Mouse (Mus musculus) C2C12 (cell line): Measurements from ENCODE around the gene Kctd10.

Experiments used
- CEBPB ChIP-seq: IDR thresholded peaks from one replicate; pipeline ENCODE4 v1.6.1; 2011; ENCODE audit warnings: low read depth, mild to moderate bottlenecking, control low read depth, moderate library complexity
- CTCF ChIP-seq: IDR thresholded peaks from one replicate; pipeline ENCODE4 v1.5.1; 2011; ENCODE audit not compliant: control insufficient read depth, insufficient read depth, insufficient read length
- MYOD1 ChIP-seq: IDR thresholded peaks from one replicate; pipeline ENCODE4 v1.6.1; 2011; ENCODE audit warnings: low read depth; ENCODE audit not compliant: control insufficient read depth, insufficient read length
- USF1 ChIP-seq: IDR thresholded peaks from one replicate; pipeline ENCODE4 v1.6.1; 2011; ENCODE audit warnings: low read depth, mild to moderate bottlenecking, control low read depth, moderate library complexity

- TF ChIP-seq CTCF, result no peak
- no peak for TF ChIP-seq CEBPB
- TF ChIP-seq MYOD1, result no peak
- no peak for TF ChIP-seq USF1
These were observed 30.1 kb upstream of the Kctd10 start for GRCm38 (mm10) chr5:114410429-114410828.
